Mouse (Mus musculus) lung, postnatal 4 days (tissue): ENCODE data around the gene Cdca7l.
"Not testable (repeated sequence)": the region's sequence is repeated elsewhere in the genome, so short reads cannot be mapped to it uniquely, and the experiment has no call there.

Source experiments
- DNase-seq, 2 experiments: peaks; one replicate each; pipeline ENCODE4 v3.0.0; 2021

Gene Cdca7l

GRCm38 (mm10) chr12:117867708-117868564, 63.8 kb downstream of the Cdca7l start:
- DNase-seq, result no peak

DNA sequence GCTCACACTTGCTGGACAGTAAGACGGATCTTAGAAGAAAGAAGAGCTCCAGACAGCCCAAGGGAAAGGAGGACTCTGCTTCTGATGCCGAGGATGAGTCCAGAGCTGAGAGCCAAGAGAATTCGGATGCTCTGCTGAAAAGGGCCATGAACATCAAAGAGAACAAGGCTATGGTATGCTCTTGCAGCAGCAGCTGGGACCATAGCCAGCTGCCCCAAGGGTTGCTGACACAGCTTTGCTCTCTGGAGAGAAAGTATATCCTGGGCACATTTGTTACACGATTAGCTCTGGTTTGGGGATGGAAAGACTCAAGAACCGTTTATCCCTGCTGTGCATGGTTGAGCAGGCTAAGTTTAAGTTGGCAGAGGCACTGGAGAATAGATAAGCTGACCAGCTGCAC, 68.2 kb downstream of the Cdca7l start:
- DNase-seq, result peak in 1 of 2 experiments; percentile 33

GRCm38 (mm10) chr12:117878341-117878740, 74.3 kb downstream of the Cdca7l start:
- DNase-seq, result no peak

GRCm38 (mm10) chr12:117884627-117885026, 80.5 kb downstream of the Cdca7l start:
- DNase-seq, result no peak

GRCm38 (mm10) chr12:117887422-117887821, 83.3 kb downstream of the Cdca7l start:
- DNase-seq, result no peak

DNA sequence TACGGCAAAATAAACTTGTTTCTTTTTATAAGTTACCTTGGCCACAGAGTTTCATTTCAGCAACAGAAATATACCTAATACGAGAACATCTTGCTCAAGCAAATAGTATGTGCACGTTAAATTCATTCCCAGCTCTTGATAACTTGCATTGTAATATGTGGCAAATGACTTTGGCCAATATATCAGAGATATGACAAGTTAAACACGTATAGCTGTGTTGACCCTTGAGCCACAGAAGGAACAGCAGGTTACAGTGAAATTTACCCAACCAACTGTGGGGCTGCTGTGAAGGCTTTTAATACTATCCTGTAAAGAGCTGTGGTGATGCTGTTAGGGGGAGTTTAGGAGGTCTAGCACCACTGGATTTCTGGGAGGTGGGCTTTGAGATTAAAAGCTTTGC, 96.7 kb downstream of the Cdca7l start:
- not testable (repeated sequence) for DNase-seq

GRCm38 (mm10) chr12:117901352-117901751, 97.3 kb downstream of the Cdca7l start:
- DNase-seq, result not testable (repeated sequence)

- no peak for DNase-seq
Measured at GRCm38 (mm10) chr12:117903671-117904070, 99.6 kb downstream of the Cdca7l start.

GRCm38 (mm10) chr12:117905232-117905840, 101.2 kb downstream of the Cdca7l start:
- DNase-seq, result not testable (repeated sequence)

DNA sequence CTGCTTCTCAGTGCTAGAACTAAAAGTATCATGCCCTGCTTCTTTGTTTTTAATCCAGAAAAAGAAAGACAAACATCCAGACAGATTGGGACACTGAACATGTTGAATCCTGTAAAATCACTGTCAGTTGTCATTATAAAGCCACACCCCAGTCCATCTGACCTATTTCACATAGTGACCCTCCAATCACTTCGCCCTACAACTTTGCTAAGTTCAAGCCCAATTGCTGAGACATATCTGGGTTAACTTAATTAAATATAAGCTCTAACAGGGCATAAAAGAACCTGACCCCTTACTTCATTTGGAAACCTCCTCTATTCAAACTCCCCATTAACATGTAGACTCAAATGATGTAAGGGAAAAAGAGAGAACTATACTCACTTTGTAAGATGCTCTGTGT, 107.3 kb downstream of the Cdca7l start:
- no peak for DNase-seq

DNA sequence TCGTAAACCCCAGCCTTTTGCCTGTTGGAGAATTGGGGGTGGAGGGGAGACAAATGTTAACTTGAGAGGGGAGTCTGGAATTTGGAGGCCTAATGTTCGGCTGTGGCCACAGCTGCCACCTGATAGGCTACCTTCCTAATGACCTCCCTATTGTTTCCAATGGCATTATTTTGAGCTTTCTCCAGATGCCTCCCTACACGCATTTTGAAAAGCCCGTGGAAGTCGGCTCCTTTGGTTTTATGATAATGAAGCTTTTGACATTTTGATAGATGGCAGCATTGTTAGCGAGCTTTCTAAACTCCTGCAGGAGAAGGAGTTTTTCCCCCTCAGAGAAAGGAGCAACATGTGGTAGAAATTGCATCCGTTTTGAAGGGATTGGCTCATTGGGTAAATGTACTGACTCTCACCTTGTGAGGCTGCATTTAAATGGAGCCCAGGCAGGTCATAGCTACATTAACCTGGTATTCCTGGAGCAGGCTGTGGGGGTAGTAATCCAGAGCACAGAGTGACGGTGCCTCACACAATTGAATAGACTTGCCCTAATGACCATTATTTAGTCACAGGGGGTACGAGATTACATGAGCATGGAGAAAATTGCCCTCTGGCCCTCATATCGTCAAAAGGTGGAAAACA, 110.6 kb downstream of the Cdca7l start:
- DNase-seq, result no peak

DNA sequence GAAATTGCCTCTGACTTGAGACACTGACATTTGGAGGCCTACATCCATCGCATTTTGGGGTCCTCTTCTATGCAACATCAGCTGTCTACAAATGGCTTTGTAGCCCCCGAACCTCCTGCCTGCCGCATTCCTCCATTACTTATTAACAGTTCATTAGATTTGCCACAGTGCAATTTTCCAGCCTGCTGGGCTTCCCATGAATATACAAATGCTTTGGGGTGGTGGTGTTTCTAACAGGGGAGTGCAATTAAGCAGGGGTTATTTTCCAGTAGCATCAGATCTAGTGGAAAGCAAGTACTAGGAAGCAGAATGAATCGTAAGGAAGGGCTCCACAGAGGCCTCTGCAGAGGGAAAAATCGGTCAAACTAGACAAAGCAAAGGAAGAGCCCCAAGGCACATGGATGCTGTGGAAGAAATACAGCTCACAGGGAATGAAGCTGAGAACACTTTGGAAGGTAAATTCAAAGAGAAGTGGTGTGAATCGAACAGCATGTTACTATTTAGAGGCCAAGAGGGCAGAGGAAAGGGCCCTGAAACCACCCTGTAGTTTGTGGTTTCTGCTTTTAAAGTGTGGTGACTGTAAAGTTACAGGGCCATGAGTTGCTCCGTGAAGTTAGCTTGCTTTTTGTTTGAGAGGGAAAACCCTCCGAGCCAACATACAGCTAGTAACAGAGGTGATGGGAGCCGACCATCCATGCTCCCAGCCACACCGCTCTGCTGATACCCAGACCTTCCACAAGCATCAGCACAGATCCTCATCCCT, 111.9 kb downstream of the Cdca7l start:
- DNase-seq, result no peak
